Mouse (Mus musculus): ENCODE measurements around the gene Slc25a47. TPM values are rescaled to one million over a fixed set of nuclear protein-coding genes. Genes with fewer than 3 reads are reported as not detected.

The Slc25a47 gene
- polyA plus RNA-seq, 1 experiment: 9.8 TPM

DNA sequence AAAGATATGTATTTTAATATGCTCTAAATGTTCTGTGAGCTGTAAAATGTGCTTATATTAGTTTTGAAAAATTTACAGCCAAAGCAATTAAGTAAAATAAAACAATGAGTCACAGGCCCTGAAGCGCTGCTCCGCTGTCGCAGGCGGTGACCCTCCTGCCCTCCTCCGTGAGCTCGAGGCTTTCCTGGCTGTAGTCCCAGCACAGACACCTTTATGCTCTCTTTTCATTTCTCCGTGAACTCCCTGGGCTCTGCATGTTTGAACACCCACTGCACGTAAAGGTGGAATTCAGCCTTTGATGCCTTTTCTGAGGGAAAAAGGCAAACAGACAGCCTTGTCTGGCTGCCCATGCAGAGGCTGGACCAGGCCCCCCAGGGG is 68.4 kb downstream of the Slc25a47 start:
- TF ChIP-seq POLR2A (IDR thresholded peaks at IDR 0.05; ENCODE audit: borderline replicate concordance, insufficient read depth, low read length) (no peak), CTCF (IDR thresholded peaks at IDR 0.05; ENCODE audit: borderline replicate concordance, insufficient read depth, low read depth, low read length) (no peak)
- 62% methylated on average over 8 of the region's 8 CpGs for WGBS
- H3K27me3 ChIP-seq (ENCODE audit: control insufficient read depth, insufficient read depth, low read length): no peaks in the 10 kb centered on the region
- peak in 1 of 2 experiments; percentile 22 for DNase-seq
- H3K27ac ChIP-seq (ENCODE audit: insufficient read depth, low read length): no peak overlapping the region
- no peaks in the 10 kb centered on the region for H3K4me1 ChIP-seq (ENCODE audit: control insufficient read depth, insufficient read depth, low read length)
- no peak overlapping the region for H3K4me3 ChIP-seq (replicated peaks; ENCODE audit: insufficient read depth, low read depth, low read length)

DNA sequence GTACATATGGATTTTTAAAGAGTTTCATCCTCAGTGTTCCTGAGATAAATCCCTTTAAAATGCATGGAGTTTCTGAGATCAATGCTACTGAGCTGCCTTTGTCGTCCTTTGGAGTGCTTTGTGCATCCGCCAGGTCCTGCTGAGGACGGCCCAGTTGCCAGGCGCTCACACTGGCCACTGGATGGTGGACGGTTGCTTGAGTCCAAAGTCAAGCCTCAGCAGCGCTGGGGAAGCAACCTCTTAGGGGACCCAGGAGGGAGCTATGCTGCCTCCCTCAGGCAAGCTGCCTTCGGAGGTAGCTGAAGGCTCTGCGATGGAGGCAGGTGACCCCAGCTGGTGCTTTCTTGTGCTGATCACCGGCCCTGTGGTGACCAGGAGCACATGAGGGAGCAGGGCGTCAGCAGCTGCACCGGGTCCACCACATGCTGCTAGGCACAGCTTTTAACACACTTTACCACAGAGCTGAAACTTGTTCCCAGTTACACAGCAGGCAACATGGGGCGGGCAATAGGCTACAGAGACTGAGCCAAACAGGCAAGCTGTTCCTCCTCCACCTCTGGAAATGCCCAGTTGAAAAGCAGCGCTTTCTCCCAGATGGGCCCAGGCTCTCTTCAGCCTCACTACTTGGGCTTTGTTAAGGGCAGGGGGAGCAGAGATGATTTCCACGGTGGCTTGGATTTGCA is 69.9 kb downstream of the Slc25a47 start:
- H3K27ac ChIP-seq (ENCODE audit: insufficient read depth, low read length): no peak overlapping the region
- no peak overlapping the region for H3K4me3 ChIP-seq (replicated peaks; ENCODE audit: insufficient read depth, low read depth, low read length)
- DNase-seq: no peak
- no peak for TF ChIP-seq POLR2A (IDR thresholded peaks at IDR 0.05; ENCODE audit: borderline replicate concordance, insufficient read depth, low read length)
- no peak for TF ChIP-seq CTCF (IDR thresholded peaks at IDR 0.05; ENCODE audit: borderline replicate concordance, insufficient read depth, low read depth, low read length)
- no peaks in the 10 kb centered on the region for H3K4me1 ChIP-seq (ENCODE audit: control insufficient read depth, insufficient read depth, low read length)
- H3K27me3 ChIP-seq (ENCODE audit: control insufficient read depth, insufficient read depth, low read length): no peaks in the 10 kb centered on the region
- WGBS: 41% methylated on average over 14 of the region's 14 CpGs

DNA sequence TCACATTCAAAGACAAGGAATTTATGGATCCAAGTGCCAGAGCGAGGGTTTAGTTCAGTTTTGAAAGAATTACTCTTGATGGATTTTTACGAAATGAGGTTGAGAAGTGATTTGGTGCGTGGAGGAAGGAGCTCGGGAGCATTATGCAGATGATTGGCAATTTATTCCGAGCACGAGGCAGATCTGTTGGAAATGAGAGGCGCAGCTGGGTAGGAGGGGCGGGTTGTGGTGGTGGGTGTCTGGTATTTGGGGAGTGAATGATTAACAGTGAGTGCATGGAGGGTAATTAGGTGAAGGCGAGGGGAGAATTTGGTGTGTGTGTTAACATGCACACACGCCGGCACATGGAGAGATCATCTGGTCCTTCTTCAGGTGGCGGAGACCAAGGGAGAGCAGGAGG is 70.6 kb downstream of the Slc25a47 start:
- peaks cover 4% of the 10 kb centered on the region for H3K4me1 ChIP-seq (ENCODE audit: control insufficient read depth, insufficient read depth, low read length)
- DNase-seq: no peak
- 68% methylated on average over 12 of the region's 12 CpGs for WGBS
- H3K27ac ChIP-seq (ENCODE audit: insufficient read depth, low read length): no peak overlapping the region
- no peak overlapping the region for H3K4me3 ChIP-seq (replicated peaks; ENCODE audit: insufficient read depth, low read depth, low read length)
- H3K27me3 ChIP-seq (ENCODE audit: control insufficient read depth, insufficient read depth, low read length): no peaks in the 10 kb centered on the region
- no peak for TF ChIP-seq CTCF (IDR thresholded peaks at IDR 0.05; ENCODE audit: borderline replicate concordance, insufficient read depth, low read depth, low read length)
- TF ChIP-seq POLR2A (IDR thresholded peaks at IDR 0.05; ENCODE audit: borderline replicate concordance, insufficient read depth, low read length): no peak

Other genes with a start within 250 kb of the Slc25a47 start
- 7.4 and 8.3 TPM in 2 replicates for gene Degs2, start 133.7 kb upstream of the Slc25a47 start, polyA plus RNA-seq (2012; rRNA removed)
- gene Yy1, start 43.1 kb upstream of the Slc25a47 start, polyA plus RNA-seq (2012; rRNA removed): 23.9 and 26.3 TPM in 2 replicates
- gene Slc25a29, start 163 bp upstream of the Slc25a47 start, polyA plus RNA-seq (2012; rRNA removed): 42.4 and 43.4 TPM in 2 replicates
- 14.6 and 16.0 TPM in 2 replicates for gene Wdr25, start 57.6 kb downstream of the Slc25a47 start, polyA plus RNA-seq (2012; rRNA removed)
- gene Wars, start 58.1 kb downstream of the Slc25a47 start, polyA plus RNA-seq (2012; rRNA removed): 120 and 128 TPM in 2 replicates
- 64.5 and 76.4 TPM in 2 replicates for gene Begain, start 232.2 kb downstream of the Slc25a47 start, polyA plus RNA-seq (2012; rRNA removed)